Mouse (Mus musculus): ENCODE results near the gene Zdhhc17.

- no peak for TF ChIP-seq CTCF (IDR thresholded peaks at IDR 0.05; ENCODE audit: control insufficient read depth, insufficient read depth, insufficient read length)
- no peak for TF ChIP-seq CEBPB (IDR thresholded peaks at IDR 0.05; ENCODE audit: low read depth)
- TF ChIP-seq MAX (IDR thresholded peaks at IDR 0.05): no peak
- no peak for TF ChIP-seq FOSL1 (IDR thresholded peaks at IDR 0.05; ENCODE audit: insufficient read depth, low read length, poor library complexity, severe bottlenecking)
- no peak for TF ChIP-seq USF1 (IDR thresholded peaks at IDR 0.05; ENCODE audit: low read depth)
- TF ChIP-seq MYOD1 (IDR thresholded peaks at IDR 0.05; ENCODE audit: control insufficient read depth, insufficient read length, low read depth): no peak
Measured at GRCm38 (mm10) chr10:110931161-110931912, 78.6 kb downstream of the Zdhhc17 start.
